Mouse (Mus musculus) E14TG2a.4 (cell line): Measurements from ENCODE around the gene Zfp746.

Source experiments
- CTCF ChIP-seq: conservative IDR thresholded peaks from 2 replicates; pipeline ENCODE4 v1.5.1; 2014; ENCODE audit warnings: low read length
- NANOG ChIP-seq: IDR thresholded peaks from 2 replicates; pipeline ENCODE4 v1.6.1; 2014; ENCODE audit warnings: borderline replicate concordance, low read length, mixed read lengths
- POU5F1 ChIP-seq: IDR thresholded peaks from 2 replicates; pipeline ENCODE4 v1.6.1; 2014; ENCODE audit warnings: low read length, borderline replicate concordance

DNA sequence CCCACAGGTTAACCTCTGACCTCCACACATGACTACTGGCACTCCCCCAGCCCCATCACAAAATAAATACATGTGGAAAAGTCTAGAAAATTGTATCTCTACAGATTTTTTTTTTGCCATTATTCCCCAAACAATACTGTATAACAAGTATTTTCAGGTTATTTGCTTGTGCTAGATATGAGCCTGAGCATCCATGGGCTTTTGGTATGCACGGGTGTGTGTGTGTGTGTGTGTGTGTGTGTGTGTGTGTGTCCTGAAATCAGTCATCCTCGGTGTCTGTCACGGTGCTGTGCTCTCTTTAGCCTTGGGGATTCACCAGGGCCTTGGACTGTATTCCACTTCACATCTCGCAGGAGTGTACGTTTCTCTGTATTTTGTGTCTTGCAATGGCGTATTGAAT, 34.3 kb downstream of the Zfp746 start:
- no peak for TF ChIP-seq CTCF
- no peak for TF ChIP-seq POU5F1
- no peak for TF ChIP-seq NANOG
